Mouse (Mus musculus): ENCODE data around the gene Bbs7. TPM values are rescaled to one million over a fixed set of nuclear protein-coding genes. Genes with fewer than 3 reads are reported as not detected.

Gene Bbs7
- total RNA-seq, 2 experiments from 2014 or later: 6.0 to 7.7 TPM

DNA sequence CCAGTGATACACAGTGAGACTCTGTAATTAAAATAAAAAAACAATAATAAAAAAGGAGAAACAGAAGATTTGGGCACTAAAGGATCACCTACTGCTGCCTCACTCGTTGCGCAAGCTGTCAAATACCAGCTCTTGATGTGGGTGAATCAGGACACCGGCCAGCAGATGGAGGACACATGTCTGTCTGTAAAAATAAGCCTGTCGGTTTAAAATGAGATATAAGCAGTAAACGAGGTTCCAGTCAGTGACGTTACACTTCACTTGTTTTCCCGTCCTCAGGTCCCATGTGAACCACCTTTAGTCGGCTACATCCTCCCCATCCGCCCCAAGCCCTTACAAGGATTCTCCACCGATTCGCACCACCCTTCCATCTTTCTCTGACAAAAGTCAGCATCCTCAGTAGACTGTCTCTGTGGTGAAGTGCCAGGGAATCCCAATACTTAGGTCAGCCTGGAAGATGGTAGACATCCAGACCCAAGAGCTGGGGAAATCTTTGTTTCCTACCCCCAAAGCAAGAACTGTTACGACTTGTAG, 61.4 kb downstream of the Bbs7 start:
- no peak for DNase-seq

DNA sequence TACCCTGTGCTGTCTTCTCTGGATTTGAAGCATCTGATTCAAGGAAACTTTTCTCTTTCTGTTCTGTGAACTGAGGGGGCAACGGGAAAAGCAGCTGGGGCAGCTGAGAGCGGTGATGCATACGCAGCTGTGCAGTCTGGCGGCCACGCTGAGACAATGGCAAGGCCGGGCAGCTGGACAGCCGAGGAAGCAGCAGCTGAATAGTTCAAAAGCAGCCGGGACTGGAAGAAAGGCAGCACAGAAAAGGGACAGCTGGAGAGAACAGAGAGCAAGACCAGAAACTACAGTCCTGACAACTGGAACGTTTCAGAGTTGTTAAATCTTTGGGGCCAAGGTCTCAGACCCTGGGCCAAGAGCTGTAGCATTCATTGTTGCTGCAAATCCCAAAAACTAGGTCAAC, 61.9 kb downstream of the Bbs7 start:
- DNase-seq: peak; percentile 44

DNA sequence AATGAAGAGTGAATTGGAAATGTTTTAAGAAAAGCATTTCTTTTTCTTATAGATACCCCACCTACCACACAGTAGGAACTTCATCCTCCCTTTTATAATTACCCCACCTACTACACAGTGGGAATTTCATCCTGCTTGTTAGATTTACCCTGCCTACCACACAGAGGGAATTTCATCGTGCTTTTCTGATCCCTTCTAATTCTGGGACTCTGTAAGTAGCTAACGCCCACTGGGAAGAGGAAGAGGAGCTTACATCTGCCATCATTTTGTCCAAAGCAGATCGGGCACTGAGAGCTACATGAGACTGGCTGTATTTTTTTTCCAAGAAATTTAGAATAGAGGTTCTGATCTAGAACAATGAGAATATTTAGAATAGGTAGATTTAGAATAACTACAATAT, 68.3 kb downstream of the Bbs7 start:
- no peak for DNase-seq

DNA sequence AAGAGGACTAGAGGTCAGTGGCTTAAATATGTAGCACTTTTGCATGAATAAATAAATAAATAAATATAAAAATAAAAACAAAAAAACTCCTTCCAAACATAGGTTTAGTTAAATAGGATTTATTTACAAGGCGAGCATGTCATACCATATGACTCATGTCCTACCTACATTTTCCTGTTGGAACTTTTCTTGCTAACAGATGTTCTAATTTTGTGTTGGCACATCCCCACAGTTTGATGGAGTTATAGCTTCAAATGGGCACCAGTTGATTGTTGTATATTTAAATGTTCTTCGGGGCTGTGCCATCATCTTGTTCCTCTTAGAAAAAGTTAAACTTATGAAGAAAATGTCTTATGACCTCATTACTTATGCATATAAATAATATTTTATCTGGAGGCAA, 71.9 kb downstream of the Bbs7 start:
- DNase-seq: no peak

DNA sequence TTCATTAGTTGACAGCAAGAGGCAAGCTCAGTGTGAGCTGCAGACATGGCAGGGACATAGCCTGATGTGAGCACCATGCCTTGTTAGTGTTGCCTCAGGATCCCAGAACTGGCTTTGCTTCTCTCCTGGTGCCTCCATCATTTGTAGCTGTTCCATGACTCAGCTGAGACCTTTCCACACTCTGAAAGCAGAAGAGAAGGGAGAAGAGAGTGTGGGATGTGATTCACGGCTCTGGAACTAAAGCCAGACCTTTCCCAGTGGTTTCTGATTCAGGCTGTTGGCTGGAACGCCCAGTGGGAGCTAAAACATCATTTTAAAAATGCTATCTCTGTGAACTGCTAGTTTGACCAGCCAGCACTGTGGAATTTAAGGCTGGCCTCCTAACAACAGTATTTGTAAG, 72.5 kb downstream of the Bbs7 start:
- no peak for DNase-seq

DNA sequence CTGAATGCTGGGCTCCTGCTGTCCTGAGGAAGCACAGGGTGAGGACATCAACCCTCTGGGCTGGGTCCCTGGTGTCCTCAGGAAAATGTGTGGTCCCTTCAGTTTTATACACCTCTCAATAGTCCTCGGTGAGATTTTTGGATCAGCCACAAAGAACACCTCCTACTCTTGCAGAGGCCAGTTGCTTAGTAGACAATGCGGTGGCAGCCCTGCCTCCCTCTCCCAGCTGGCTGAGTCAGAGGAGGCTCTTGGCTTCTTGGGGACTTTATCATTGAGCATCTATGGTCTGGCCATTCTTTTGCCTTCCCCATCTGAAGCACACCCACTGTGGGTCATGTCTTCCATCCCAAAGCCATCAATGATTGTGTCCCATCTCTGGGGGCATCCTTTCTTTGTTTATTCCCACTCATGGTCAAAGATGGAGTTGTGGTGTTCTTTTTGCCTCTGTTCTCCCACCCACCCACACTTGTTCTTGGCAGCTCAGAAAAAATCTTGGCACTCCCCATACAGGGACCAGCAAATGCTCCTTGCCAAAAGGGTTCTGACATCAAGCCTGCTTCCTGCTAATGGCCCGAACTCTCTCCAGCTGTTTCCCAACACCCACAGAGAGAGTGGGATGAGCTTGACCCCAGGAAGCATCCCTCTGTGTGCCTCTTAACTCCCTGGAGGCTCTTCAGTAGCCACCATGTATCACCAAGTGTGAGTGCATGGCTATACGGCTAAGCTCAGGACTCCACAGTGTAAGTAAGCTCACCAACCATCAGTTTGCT, 75.4 kb downstream of the Bbs7 start:
- DNase-seq: no peak

DNA sequence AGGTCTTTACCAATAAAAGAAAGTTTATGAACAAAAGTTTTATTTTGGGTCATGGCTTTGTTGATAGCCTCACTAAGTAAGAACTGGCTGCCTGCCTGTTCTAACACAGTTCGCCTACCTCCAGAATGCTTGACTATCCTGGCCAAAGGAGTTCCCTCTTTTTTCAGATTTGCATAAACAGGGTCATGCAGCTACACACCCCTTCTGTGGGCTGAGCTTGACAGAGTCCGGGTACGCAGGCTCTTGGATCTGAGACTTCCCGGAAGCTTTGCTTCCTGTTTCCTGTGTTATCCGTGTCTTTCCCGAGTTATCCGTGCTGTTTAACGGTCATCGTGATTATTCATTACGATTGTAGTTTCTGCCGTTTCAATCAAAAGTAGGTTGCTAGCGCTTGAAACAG, 77.2 kb downstream of the Bbs7 start:
- DNase-seq: no peak

DNA sequence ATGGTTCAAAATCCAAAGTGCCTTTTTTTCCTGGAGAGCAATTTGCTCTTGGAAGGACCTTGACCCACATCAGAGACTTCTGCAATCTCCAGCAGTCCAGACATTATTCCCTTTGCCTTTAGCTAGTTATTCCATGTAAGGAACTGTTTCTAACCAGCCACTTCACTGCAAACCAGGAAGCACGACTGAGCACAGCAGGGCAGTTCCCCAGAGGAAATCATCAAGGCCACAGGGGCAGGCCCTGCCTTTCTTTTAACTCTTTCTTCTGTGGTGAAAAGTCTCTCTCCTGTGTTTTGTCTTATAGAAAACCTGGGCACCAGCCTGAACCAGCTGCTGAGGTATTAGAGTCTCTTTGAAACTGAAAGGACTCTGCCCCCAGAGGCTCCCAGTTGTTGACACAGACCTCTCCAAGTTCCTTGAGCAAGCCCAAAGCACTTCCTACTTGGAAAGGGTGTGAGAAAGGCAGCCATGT, 80.0 kb downstream of the Bbs7 start:
- DNase-seq: no peak

DNA sequence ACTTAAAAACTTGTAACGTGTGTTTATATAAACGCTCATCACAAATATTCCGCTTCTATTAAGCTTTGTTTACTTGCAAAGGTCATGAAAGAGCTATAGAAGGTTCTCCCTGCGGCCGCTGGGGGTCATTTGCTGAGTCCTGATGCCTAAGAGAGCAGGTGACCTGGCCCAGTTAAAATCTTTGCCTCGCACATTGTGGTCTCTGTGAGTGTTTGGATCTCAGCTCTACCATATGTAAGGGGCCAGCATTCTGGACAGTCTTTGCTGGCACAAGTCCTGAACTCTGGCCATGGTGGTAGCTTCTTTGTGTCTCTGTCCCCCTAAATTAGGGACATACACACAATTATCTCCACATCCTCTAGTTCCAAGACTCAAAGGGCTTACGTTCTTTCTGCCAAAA, 80.5 kb downstream of the Bbs7 start:
- DNase-seq: no peak

DNA sequence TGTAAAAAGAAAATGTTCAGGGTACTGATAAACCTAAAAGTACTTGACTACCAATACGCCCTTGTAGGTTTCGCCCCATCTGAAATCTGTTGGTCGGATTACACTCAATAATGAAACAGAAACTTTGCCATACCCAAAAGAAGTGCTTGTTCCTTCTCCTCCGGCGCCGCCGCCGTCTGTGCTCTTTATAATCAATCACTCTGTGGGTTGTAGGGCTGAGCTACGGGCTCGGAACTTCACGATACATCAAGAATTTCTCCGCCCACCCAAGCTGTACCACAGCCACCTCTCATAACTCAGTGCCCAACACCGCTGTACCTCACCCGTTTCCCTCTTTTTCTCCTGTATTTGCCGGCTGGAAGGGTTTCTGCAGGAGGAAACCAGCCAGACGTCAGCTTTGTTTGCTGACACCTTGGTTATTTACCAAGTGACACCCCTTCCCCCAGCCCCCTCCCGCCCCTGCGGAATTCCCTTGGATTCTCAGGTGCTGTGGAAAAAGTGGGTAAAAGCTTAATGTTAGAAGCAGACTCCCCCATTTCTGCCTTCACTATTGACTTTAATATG, 81.2 kb downstream of the Bbs7 start:
- DNase-seq: no peak

DNA sequence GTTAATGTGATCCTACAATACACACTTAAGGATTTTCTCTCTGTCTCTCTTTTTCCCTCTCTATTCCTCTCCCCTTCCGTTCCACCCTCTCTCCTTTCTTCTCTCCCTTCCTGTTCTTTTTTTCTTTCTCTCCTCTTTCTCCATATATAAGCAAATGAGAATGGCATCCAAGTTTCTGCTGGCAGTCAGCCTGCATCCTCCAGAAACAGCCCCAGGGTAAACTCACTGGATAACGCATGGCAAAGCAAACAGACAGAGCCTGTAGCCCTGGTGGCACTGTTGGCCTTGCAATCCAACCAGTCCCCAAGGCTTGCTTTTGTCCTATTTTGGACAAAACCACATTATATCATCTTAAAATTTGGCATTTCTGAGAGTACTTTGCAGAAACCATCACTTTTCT, 82.0 kb downstream of the Bbs7 start:
- DNase-seq: no peak

DNA sequence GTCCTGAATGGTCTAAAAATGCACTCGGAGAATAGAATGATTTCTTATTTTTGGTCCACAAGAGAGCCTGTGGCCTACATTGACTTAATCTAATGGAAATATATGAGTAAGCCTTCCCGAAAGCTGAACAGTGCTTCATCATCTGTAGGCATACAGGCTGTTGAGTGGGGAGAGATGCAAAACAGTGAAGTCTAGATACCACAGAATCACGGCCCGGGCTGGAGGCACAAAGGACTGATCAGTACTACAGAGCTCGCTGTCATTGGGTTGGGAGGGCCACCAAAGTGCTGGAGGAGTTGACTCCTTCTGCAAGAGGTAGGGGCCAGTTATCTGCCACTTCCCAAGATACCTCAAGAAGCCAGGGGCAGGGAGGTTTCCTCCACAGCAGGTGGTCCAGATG, 82.5 kb downstream of the Bbs7 start:
- DNase-seq: no peak

DNA sequence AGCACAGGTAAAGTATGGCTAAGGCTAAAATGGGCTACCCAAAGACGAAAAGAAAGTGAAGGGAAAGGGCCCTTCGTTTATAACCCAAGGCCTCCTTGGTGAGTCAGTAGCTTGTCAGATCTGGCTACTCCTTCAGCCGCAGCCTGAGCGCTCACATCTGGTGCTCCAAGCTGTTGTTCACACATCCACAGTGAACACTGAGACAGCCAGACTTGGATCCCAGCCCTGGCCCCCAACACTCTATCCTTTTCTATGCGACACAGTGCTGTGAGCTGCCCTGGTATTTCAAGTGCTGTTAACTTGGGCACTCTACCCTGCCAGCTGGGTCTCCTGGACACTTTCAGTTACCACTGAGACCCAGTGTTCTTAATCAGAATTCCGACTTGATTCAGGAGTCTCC, 82.9 kb downstream of the Bbs7 start:
- no peak for DNase-seq

DNA sequence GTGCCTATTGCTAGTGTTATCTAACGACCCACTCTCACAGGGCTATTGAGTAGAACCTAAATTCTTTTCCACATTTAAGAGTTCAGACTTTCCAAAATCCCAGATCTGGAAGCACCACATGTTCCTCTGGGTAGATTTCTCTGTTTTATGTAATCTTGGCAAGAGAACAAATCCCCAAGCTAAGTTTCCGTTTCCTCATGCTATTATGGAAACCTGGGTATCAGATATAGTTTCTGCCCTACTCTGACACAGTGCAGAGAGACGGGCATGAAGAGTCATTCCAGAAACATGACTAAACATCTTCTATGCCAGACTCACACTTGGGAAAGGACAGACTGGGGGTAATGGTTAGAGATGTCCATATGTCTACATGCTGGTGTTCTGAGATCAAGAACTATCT, 88.8 kb downstream of the Bbs7 start:
- no peak for DNase-seq

Other genes with a start within 250 kb of the Bbs7 start
- gene Anxa5, start 137.6 kb downstream of the Bbs7 start, total RNA-seq (2021): 100 to 1,000 TPM; 120 to 161 TPM
- 1 to 10 TPM in 1 of 2 experiments, under 1 TPM in 1; 0.59 to 1.1 TPM for gene 1810062G17Rik, start 137.5 kb downstream of the Bbs7 start, total RNA-seq (2021)
- under 1 TPM; 0.19 to 0.23 TPM for gene Gm11549, start 91.7 kb downstream of the Bbs7 start, total RNA-seq (2021)
- 10 to 100 TPM; 23.1 to 24.5 TPM for gene Exosc9, start 60.9 kb downstream of the Bbs7 start, total RNA-seq (2021)
- gene Ccna2, start 41.3 kb downstream of the Bbs7 start, total RNA-seq (2021): 10 to 100 TPM; 18.4 to 21.8 TPM
- gene Trpc3, start 76.7 kb upstream of the Bbs7 start, total RNA-seq (2021): 10 to 100 TPM in 1 of 2 experiments, 1 to 10 TPM in 1; 8.7 to 10.6 TPM
- gene 4932438A13Rik, start 249.6 kb upstream of the Bbs7 start, total RNA-seq (2021): 10 to 100 TPM; 32.9 to 34.1 TPM

Data from gastrocnemius, postnatal 10 days (tissue).